Mouse (Mus musculus): ENCODE results near the gene Tbc1d23. TPM values are rescaled to one million over a fixed set of nuclear protein-coding genes. Genes with fewer than 3 reads are reported as not detected.
A peak's percentile ranks its signal among the peaks of the same experiment; 100 is the strongest.

Gene Tbc1d23
- polyA plus RNA-seq, 1 experiment from 2014 or later, result 41.1 TPM

DNA sequence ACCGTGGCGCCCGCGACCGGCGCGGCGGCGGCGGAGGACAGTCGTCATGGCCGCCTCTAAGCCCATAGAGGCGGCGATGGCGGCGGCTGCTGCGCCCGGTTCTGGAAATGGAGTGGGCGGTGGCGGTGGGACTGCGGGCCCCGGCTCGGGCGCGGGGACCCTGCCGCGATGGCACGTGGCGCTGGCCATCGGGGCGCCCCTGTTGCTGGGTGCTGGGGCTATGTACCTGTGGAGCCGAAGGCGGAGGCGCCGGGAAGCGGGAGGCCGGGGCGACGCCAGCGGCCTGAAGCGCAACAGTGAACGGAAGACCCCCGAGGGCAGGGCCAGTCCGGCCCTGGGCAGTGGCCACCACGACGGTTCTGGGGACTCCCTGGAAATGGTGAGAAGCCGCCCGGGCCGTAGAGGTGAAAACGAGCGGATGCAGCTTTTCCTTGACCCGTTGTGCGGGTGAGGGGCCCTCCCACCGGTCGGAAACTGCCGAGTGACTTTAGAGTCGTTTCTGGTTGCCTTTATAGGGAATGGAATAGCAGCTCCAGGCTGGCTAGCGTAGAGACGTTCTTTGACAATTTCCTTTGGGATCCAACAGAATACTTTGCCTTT, 109.4 kb downstream of the Tbc1d23 start:
- Histone ChIP-seq H3K79me2 (ENCODE audit: inconsistent target) (peaks cover 50% of the 10 kb centered on the region), H3K27ac (peak overlapping the region; percentile 50), H3K4me3 (ENCODE audit: inconsistent target) (peak overlapping the region; percentile 83), H3K36me3 (ENCODE audit: inconsistent target) (no peaks in the 10 kb centered on the region)
- under 1% methylated on average over 54 of the region's 59 CpGs for WGBS (ENCODE audit: missing documents)

DNA sequence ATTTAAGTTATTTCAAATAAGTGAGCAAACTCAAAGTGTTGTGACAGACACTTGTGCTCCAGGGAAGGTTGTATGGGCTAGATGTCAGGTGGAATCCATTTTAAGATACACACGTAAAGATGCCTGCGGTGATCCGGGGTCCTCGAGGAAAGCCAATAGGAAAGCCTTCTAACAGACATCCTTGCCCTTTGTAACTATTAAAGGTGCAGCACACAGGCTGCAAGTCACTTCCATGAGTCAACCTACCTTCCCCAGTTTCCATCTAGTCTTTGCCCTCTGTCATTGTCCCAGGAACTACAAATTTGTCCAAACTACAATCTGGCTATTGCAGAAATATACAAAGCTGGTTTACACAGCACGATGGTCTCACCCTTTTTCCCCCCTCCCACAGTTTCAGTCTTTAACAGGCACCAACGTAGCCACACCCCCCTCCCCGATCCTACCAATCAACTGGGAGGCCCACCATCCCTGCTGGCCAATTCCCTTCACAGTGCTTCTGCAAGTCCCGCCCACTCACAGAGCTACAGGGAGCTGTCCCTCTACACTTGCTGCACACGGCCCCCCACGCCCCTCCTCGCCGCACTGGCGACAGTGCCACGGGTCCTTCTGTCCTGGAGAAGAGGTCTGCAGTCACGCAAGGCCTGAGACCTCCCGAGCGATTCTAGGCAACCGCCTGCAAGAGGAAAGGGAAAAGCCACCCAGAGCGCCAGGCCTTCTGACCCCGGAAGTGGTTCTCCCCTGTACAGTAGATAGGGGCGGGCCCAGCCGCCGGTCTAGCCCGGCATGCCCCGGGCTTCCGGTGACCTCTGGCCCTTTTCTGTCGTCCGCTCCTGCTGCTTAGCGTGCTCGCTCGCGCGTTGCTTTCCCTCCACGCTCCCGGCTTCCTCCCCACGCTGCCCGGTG, 110.1 kb downstream of the Tbc1d23 start, which contains the start of gene Tomm70a:
Tomm70a (plus strand) TSS at position 791 of the 903 bp plus-strand sequence.
- under 1% methylated on average over 37 of the region's 37 CpGs for WGBS (ENCODE audit: missing documents)
- Histone ChIP-seq H3K27ac (peak within 1 kb of the TSS; percentile 85), H3K79me2 (ENCODE audit: inconsistent target) (peaks cover 43% of the 10 kb centered on the region), H3K36me3 (ENCODE audit: inconsistent target) (no peaks in the 10 kb centered on the region), H3K4me3 (ENCODE audit: inconsistent target) (peak within 1 kb of the TSS; percentile 83)

Other genes starting within 250 kb of the Tbc1d23 start
- not detected in 3 replicates for gene Tmem45a2, start 160.1 kb downstream of the Tbc1d23 start, polyA plus RNA-seq (2018)
- gene Tomm70a, start 109.8 kb downstream of the Tbc1d23 start, polyA plus RNA-seq (2018), result 21.9 to 39.8 TPM (median 26.6 TPM) in 3 replicates
- 13.7 to 23.2 TPM (median 22.7 TPM) in 3 replicates for gene Nit2, start 64.2 kb downstream of the Tbc1d23 start, polyA plus RNA-seq (2018)
- not detected in 3 replicates for gene Tmem30c, start 61.4 kb upstream of the Tbc1d23 start, polyA plus RNA-seq (2018)
- gene Filip1l, start 121.6 kb upstream of the Tbc1d23 start, polyA plus RNA-seq (2018), result 15.6 to 41.8 TPM (median 28.1 TPM) in 3 replicates

All from macrophage (primary cell).